Mouse (Mus musculus) forebrain, postnatal 0 days (tissue): ENCODE measurements around the gene Polr3b. TPM values are rescaled to one million over a fixed set of nuclear protein-coding genes. Genes with fewer than 3 reads are reported as not detected.

Source experiments
- ATAC-seq: fragments of 200-750 bp; cut with Nextera tagmentation; 2 replicates; pipeline ENCODE4 v1.8.0; 2017; ENCODE audit warnings: mild to moderate bottlenecking, moderate library complexity
- DNase-seq: peaks from one replicate; pipeline ENCODE4 v3.0.0-alpha.2; 2015
- H3K27ac ChIP-seq: fragments of 300-500 bp; sonication (generic); 2 replicates; pipeline ENCODE4 v1.5.1; 2014; ENCODE audit warnings: low read depth, mild to moderate bottlenecking, antibody characterized with exemption, low read length, moderate library complexity, mixed read lengths
- H3K27me3 ChIP-seq: fragments of 300-500 bp; sonication (generic); 2 replicates; pipeline ENCODE4 v1.6.1; 2014; ENCODE audit warnings: mild to moderate bottlenecking, low read length, mixed read lengths; ENCODE audit not compliant: insufficient read depth
- H3K36me3 ChIP-seq: fragments of 300-500 bp; sonication (generic); 2 replicates; pipeline ENCODE4 v1.6.1; 2014; ENCODE audit warnings: mild to moderate bottlenecking, moderate library complexity; ENCODE audit not compliant: insufficient read depth
- H3K4me1 ChIP-seq: fragments of 300-500 bp; sonication (generic); 2 replicates; pipeline ENCODE4 v1.6.1; 2014; ENCODE audit warnings: antibody characterized with exemption; ENCODE audit not compliant: insufficient read depth
- H3K4me2 ChIP-seq: fragments of 300-500 bp; sonication (generic); 2 replicates; pipeline ENCODE4 v1.6.1; 2014; ENCODE audit warnings: low read depth, mild to moderate bottlenecking, moderate library complexity
- H3K4me3 ChIP-seq: fragments of 300-500 bp; sonication (generic); 2 replicates; pipeline ENCODE4 v1.5.1; 2014; ENCODE audit warnings: low read depth, low read length, mixed read lengths
- H3K9ac ChIP-seq: fragments of 300-500 bp; sonication (generic); 2 replicates; pipeline ENCODE4 v1.6.1; 2014; ENCODE audit warnings: mild to moderate bottlenecking
- H3K9me3 ChIP-seq: fragments of 300-500 bp; sonication (generic); 2 replicates; pipeline ENCODE4 v1.6.1; 2016; ENCODE audit warnings: low read length
- CTCF ChIP-seq: sonication (generic); IDR thresholded peaks from 2 replicates; pipeline ENCODE4 v1.5.1; 2016; ENCODE audit warnings: antibody characterized with exemption, control low read depth, low read depth
- WGBS: fragments of 180-500 bp; shearing (Covaris S2); extraction: QIAGEN DNeasy Blood & Tissue Kit; methylation state at CpG from one replicate; pipeline ENCODE4 v1.1.7; 2014; 5-methylcytosine and 5-hydroxymethylcytosine counted together
- polyA plus RNA-seq: library from polyadenylated mRNA; unstranded; fragments of >200 nt; fragmentation: Nextera tagmentation; extraction: Ambion mirVana; gene quantifications from 2 replicates; pipeline ENCODE4 v1.2.1, GENCODE M21; 2015
- total RNA-seq: library from RNA; depleted of rRNA; stranded (reverse); fragments of >200 nt; gene quantifications from 2 replicates; pipeline ENCODE4 v1.2.3, GENCODE M21; 2014; rRNA removed

The Polr3b gene
- total RNA-seq (13.6 and 17.1 TPM in 2 replicates), polyA plus RNA-seq (5.9 and 8.8 TPM in 2 replicates)

DNA sequence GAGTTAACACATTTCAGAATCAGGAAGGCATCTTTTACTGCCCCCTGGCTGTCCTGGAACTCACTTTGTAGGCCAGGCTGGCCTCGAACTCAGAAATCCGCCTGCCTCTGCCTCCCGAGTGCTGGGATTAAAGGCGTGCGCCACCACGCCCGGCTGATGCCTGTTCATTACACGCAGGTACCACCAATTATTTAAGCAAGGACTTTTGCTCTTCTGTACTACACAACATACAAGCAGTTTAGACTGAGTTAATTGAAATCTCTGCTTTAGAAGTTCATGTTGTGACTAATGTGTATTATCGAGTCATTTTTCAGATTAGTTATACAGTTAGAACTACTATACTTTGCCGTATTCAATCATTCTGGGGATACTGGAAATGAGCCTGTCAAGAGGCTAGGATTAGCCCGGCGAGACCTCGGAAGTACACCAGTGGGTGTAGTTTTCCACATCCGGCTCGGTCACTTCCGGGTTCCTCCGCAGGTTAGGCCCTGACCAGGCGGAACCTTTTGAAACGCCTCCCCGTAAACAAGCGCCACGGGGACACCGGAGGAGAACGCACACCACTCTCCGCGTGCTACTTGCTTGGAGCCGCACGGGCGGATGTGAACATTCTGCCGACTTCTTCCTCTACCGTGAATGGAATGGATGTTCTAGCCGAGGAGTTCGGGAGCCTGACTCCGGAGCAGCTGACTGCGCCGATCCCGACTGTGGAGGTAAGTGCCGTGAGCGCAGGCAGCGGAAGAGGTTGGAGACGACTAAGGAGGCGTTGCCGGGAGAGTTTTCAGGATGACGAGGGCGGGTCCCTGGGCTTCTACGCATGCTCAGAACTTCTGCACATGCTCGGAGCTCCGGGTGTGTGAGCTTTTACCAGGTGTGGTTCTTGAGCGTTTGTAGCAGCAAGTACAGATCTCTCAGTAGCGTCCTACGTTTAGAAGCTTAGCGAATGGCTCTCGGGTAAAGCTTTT is at the start of gene Polr3b:
TSS of gene Polr3b (plus strand) at position 467 of the 965 bp plus-strand sequence.
- ATAC-seq = peak; percentile 97
- WGBS = 8% methylated on average over 53 of the region's 53 CpGs
- no peak for TF ChIP-seq CTCF

GRCm38 (mm10) chr10:84573671-84574420 is 48.2 kb upstream of the Polr3b start:
- Histone ChIP-seq H3K4me2 (no peak overlapping the region), H3K9me3 (no peaks in the 10 kb centered on the region), H3K4me1 (no peaks in the 10 kb centered on the region), H3K9ac (no peak overlapping the region), H3K4me3 (no peak overlapping the region), H3K36me3 (no peaks in the 10 kb centered on the region), H3K27me3 (no peaks in the 10 kb centered on the region), H3K27ac (no peak overlapping the region)
- DNase-seq (no peak), ATAC-seq (no peak)
- 64% methylated on average over 5 of the region's 5 CpGs for WGBS
- TF ChIP-seq CTCF = no peak

More for the DNA sequence above, at the start of gene Polr3b:
- Histone ChIP-seq H3K9ac (peak within 1 kb of the TSS; percentile 62), H3K9me3 (no peaks in the 10 kb centered on the region), H3K4me1 (no peaks in the 10 kb centered on the region; the same call in 1 of the 2 replicates), H3K36me3 (0 out of 2 replicates have a peak, but pooled peaks cover 3% of the 10 kb centered on the region), H3K27ac (peak within 1 kb of the TSS; percentile 92), H3K4me2 (peak within 1 kb of the TSS; percentile 64), H3K27me3 (no peaks in the 10 kb centered on the region), H3K4me3 (peak within 1 kb of the TSS; percentile 77)
- DNase-seq = peak; percentile 97

GRCm38 (mm10) chr10:84576029-84576394 is 46.1 kb upstream of the Polr3b start:
- Histone ChIP-seq H3K4me2 (peak overlapping the region; percentile 82), H3K4me1 (no peaks in the 10 kb centered on the region), H3K27ac (no peak overlapping the region), H3K9me3 (no peaks in the 10 kb centered on the region), H3K36me3 (no peaks in the 10 kb centered on the region), H3K4me3 (peak overlapping the region; percentile 93), H3K27me3 (no peaks in the 10 kb centered on the region), H3K9ac (peak overlapping the region; percentile 14; the same call in 1 of the 2 replicates)
- DNase-seq (peak; percentile 90), ATAC-seq (peak; percentile 87)
- under 1% methylated on average over 14 of the region's 14 CpGs for WGBS
- TF ChIP-seq CTCF = no peak

DNA sequence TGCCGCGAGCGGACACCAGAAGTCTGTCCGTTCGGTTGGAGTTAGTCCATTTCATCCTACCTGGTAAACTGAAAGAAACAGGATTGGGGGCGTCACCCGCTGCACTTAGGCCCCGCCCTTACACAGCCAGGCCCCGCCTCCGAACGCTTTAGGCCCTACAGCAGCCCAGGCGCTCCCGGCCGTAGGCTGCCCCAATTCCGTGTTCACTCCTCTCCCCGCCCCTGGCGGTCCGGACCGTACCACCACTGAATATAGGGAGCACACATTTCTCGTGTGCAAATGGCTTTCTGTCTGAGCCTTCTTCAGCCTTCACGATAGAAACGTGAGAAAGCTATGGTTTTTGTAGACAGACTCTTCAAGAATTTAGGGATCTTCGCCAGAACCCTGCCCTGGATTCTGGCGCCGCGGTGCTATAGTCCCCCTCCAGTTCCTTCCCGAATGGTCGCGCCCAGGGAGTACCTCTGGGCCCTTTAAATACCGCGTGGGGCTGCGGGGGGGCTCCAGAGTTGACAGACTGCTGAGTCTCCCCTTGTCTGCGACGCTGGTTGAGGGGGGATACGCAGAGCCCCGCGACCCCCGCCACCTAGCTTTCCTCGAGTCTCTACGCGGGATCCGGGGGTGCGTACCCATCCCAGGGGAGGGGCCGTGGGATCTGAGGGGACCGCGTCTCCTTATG is 45.6 kb upstream of the Polr3b start, which contains the start of gene Tcp11l2:
TSS of gene Tcp11l2 (plus strand) at position 232 of the 676 bp plus-strand sequence.
- H3K4me1 ChIP-seq = no peaks in the 10 kb centered on the region
- ATAC-seq (peak; percentile 98), DNase-seq (peak; percentile 97)
- peak; percentile 45 for TF ChIP-seq CTCF
- WGBS = 1% methylated on average over 46 of the region's 46 CpGs
- H3K27ac ChIP-seq = peak within 1 kb of the TSS; percentile 58
- H3K27me3 ChIP-seq = no peaks in the 10 kb centered on the region
- no peaks in the 10 kb centered on the region for H3K36me3 ChIP-seq
- H3K9me3 ChIP-seq = no peaks in the 10 kb centered on the region
- peak within 1 kb of the TSS; percentile 93 for H3K4me3 ChIP-seq
- peak within 1 kb of the TSS; percentile 82 for H3K4me2 ChIP-seq
- peak within 1 kb of the TSS; percentile 80 for H3K9ac ChIP-seq

DNA sequence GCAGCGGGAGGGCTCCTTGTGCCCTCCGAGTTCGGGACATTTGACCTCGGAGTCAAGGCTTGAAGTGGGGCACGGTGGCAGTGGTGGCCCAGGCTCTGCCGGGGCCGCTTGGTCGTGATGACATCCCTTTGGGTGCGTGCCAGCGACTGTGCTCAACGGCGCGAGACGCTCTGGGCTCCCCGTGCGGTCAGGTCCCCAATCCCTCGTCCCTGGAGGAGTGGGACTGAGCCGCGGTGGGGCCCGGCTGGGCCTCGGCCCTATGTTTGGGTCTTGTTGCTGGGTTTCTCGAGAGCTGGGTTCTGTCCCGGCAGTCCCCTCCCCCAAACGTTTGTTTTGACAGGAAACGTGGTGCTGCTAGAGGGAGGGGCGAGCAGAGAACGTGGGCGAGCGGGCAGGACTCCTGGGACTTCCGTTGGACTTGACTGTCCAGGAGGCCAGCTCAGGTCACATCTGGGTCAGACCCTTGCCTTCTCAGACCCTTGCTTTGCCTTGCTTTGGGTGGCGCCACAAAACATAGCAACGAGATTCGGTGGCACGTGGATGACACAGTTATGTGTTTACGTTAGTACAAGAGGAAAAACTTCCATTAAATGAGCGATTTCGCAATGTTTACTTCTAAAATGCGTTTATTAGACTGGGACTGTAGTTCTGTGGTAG is 44.9 kb upstream of the Polr3b start:
- Histone ChIP-seq H3K4me1 (no peaks in the 10 kb centered on the region), H3K36me3 (no peaks in the 10 kb centered on the region), H3K4me2 (peak overlapping the region; percentile 82), H3K27ac (peak overlapping the region; percentile 58), H3K9me3 (no peaks in the 10 kb centered on the region), H3K27me3 (no peaks in the 10 kb centered on the region), H3K4me3 (peak overlapping the region; percentile 93), H3K9ac (peak overlapping the region; percentile 80)
- 2% methylated on average over 38 of the region's 38 CpGs for WGBS
- DNase-seq (peak; percentile 81), ATAC-seq (peak; percentile 24)
- no peak for TF ChIP-seq CTCF

DNA sequence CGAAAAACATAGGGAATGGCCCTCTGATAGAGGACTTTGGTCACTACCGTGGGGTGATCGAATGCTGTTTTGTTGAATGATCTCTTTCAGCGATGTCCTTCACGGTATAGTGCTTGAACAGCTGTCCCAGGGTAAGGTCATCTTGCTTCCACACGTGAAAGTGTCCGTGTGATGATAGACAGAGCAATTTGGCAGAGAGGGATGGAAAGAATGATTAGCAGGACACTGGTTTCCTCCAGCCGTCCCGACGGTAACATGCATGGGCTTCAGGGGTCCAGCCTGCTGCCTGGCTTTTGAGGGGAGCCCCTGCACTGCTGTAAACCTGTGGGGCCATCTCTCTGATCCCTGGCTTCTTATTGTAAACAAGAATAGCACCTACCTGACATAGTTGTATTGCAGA is 43.4 kb upstream of the Polr3b start:
- Histone ChIP-seq H3K9me3 (no peaks in the 10 kb centered on the region), H3K9ac (no peak overlapping the region), H3K4me3 (no peak overlapping the region), H3K27me3 (no peaks in the 10 kb centered on the region), H3K4me1 (no peaks in the 10 kb centered on the region), H3K4me2 (peak overlapping the region; percentile 82; the same call in 1 of the 2 replicates), H3K27ac (no peak overlapping the region), H3K36me3 (no peaks in the 10 kb centered on the region)
- no peak for DNase-seq
- 80% methylated on average over 10 of the region's 10 CpGs for WGBS
- TF ChIP-seq CTCF = no peak
- no peak for ATAC-seq
